Mouse (Mus musculus): ENCODE results near the gene Mog.
"Not testable (repeated sequence)": the region's sequence is repeated elsewhere in the genome, so short reads cannot be mapped to it uniquely, and the experiment has no call there.

Gene Mog

GRCm38 (mm10) chr17:36995448-36995847, 27.8 kb downstream of the Mog start:
- DNase-seq (ENCODE audit: inconsistent age in 2 of 2, low spot score in 1 of 2): no peak

- DNase-seq (ENCODE audit: inconsistent age in 2 of 2, low spot score in 1 of 2): no peak
These were observed 28.7 kb downstream of the Mog start for GRCm38 (mm10) chr17:36994528-36994927.

GRCm38 (mm10) chr17:36993770-36994325, 29.4 kb downstream of the Mog start:
- no peak for DNase-seq (ENCODE audit: inconsistent age in 2 of 2, low spot score in 1 of 2)

GRCm38 (mm10) chr17:36992336-36993104, 30.7 kb downstream of the Mog start:
- DNase-seq (ENCODE audit: inconsistent age in 2 of 2, low spot score in 1 of 2): no peak

GRCm38 (mm10) chr17:36990630-36991029, 32.6 kb downstream of the Mog start:
- DNase-seq (ENCODE audit: inconsistent age in 2 of 2, low spot score in 1 of 2): not testable (repeated sequence)

- DNase-seq (ENCODE audit: inconsistent age in 2 of 2, low spot score in 1 of 2): no peak
These were observed 33.8 kb downstream of the Mog start, which contains the start of gene H2-M5 for GRCm38 (mm10) chr17:36989437-36989836. Gene H2-M5, minus strand, starts transcription at chr17:36989537.

- DNase-seq (ENCODE audit: inconsistent age in 2 of 2, low spot score in 1 of 2): peak in 1 of 2 experiments; percentile 25
These were observed 34.7 kb downstream of the Mog start for GRCm38 (mm10) chr17:36988475-36988874.

- DNase-seq (ENCODE audit: inconsistent age in 2 of 2, low spot score in 1 of 2): no peak
These were observed 40.7 kb downstream of the Mog start for GRCm38 (mm10) chr17:36982253-36983155.

GRCm38 (mm10) chr17:36981845-36982244, 41.4 kb downstream of the Mog start:
- DNase-seq (ENCODE audit: inconsistent age in 2 of 2, low spot score in 1 of 2): no peak

GRCm38 (mm10) chr17:36981221-36981813, 41.9 kb downstream of the Mog start, which contains the start of gene 2410137M14Rik:
Gene 2410137M14Rik, minus strand, starts transcription at chr17:36981237.
- DNase-seq (ENCODE audit: inconsistent age in 2 of 2, low spot score in 1 of 2): peak in 1 of 2 experiments; percentile 27

- no peak for DNase-seq (ENCODE audit: inconsistent age in 2 of 2, low spot score in 1 of 2)
These were observed 49.9 kb downstream of the Mog start for GRCm38 (mm10) chr17:36973271-36973787.

GRCm38 (mm10) chr17:36972791-36973190, 50.4 kb downstream of the Mog start:
- DNase-seq (ENCODE audit: inconsistent age in 2 of 2, low spot score in 1 of 2): no peak

GRCm38 (mm10) chr17:36971172-36971850, 51.9 kb downstream of the Mog start:
- DNase-seq (ENCODE audit: inconsistent age in 2 of 2, low spot score in 1 of 2): no peak

GRCm38 (mm10) chr17:36970316-36970890, 52.8 kb downstream of the Mog start:
- DNase-seq (ENCODE audit: inconsistent age in 2 of 2, low spot score in 1 of 2): no peak

- DNase-seq (ENCODE audit: inconsistent age in 2 of 2, low spot score in 1 of 2): no peak
These were observed 56.3 kb downstream of the Mog start for GRCm38 (mm10) chr17:36966875-36967274.

GRCm38 (mm10) chr17:36961125-36961524, 62.1 kb downstream of the Mog start:
- no peak for DNase-seq (ENCODE audit: inconsistent age in 2 of 2, low spot score in 1 of 2)

Data from adrenal gland, adult (tissue).